In genomic region chrX:107217577-107218090, GRCm38 (mm10) we compare ENCODE assay signal across 19 mouse cellular contexts. TPM values are rescaled to one million over a fixed set of nuclear protein-coding genes. Genes with fewer than 3 reads are reported as not detected.
"Had no signal": no experiment of that assay in that cellular context is flagged by ENCODE, and none has a peak within 500 bp of the region (broad histone marks: within the 10 kb centered on the region; RNA-seq: fewer than 3 reads in every experiment).

No protein-coding gene starts in this region.

- H3K9ac ChIP-seq: kidney, embryonic 15.5 days; limb, embryonic 12.5 days; liver, embryonic 14.5 days; midbrain, embryonic 12.5 days; neural tube, embryonic 15.5 days; stomach, embryonic 15.5 days had no signal

- H3K36me3 ChIP-seq: kidney, embryonic 15.5 days; limb, embryonic 12.5 days; midbrain, embryonic 12.5 days; neural tube, embryonic 15.5 days; stomach, embryonic 15.5 days had no signal

- ATAC-seq: midbrain, embryonic 16.5 days had no signal

- H3K4me2 ChIP-seq: kidney, embryonic 15.5 days; limb, embryonic 12.5 days; midbrain, embryonic 12.5 days; neural tube, embryonic 15.5 days; stomach, embryonic 15.5 days had no signal

- H3K27ac ChIP-seq: kidney, embryonic 15.5 days; limb, embryonic 12.5 days; liver, embryonic 14.5 days; midbrain, embryonic 12.5 days; neural tube, embryonic 15.5 days; stomach, embryonic 15.5 days had no signal

- DNase-seq: kidney, postnatal 36 days; layer of hippocampus, adult 9-11 months; layer of hippocampus, postnatal 36 days; liver; lung, adult 18-20 months; right cerebral cortex, postnatal 4 days; spleen, adult 18-20 months; thymus, postnatal 36 days had no signal

- H3K9me3 ChIP-seq: kidney, embryonic 15.5 days; limb, embryonic 12.5 days; midbrain, embryonic 12.5 days; neural tube, embryonic 15.5 days; stomach, embryonic 15.5 days had no signal

- H3K4me1 ChIP-seq: kidney, embryonic 15.5 days; limb, embryonic 12.5 days; midbrain, embryonic 12.5 days; neural tube, embryonic 15.5 days; stomach, embryonic 15.5 days had no signal

- H3K27me3 ChIP-seq: limb, embryonic 12.5 days; midbrain, embryonic 12.5 days; neural tube, embryonic 15.5 days; stomach, embryonic 15.5 days had no signal

- H3K4me3 ChIP-seq: kidney, embryonic 15.5 days; limb, embryonic 12.5 days; midbrain, embryonic 12.5 days; neural tube, embryonic 15.5 days; stomach, embryonic 15.5 days had no signal

RNA-seq across cellular contexts. Expression of gene Gpr174, which starts 38.0 kb away (rescaled TPM):
- total RNA-seq: layer of hippocampus, adult 18-20 months; layer of hippocampus, postnatal 36 days; left cerebral cortex, postnatal 25 days had no signal
- polyA plus RNA-seq: limb, embryonic 12.5 days; neural tube, embryonic 11.5 days; neural tube, embryonic 15.5 days; testis, adult 2 months had no signal
